Mouse (Mus musculus) 416B (cell line): Measurements from ENCODE around the gene Evc.

ENCODE experiments used
- DNase-seq: peaks from one replicate; pipeline ENCODE4 v3.0.0; 2011; ENCODE audit warnings: low read depth

Evc gene

GRCm38 (mm10) chr5:37336485-37337105 is at the start of gene Evc:
Gene Evc (minus strand): TSS chr5:37336894.
- no peak for DNase-seq

DNA sequence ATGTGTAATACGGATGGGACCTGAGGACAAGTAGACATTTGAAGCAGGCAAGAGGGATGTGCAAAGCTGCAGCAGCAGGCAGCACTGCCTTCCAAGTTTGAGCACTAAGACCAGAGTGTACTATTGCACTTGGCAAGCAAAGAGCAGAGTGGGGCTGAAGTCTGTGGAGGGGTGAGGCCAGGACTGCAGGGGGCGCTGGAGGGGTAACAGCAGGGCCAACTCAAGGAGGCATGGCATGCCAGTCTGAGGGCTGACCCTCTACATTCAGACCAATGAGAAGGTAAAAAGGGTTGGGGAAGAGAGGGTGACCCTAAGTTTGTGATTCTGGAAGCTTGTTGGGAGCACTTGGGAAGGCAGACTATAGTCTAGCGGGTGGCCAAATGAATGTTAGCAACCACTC is 46.9 kb upstream of the Evc start:
- DNase-seq, result no peak

DNA sequence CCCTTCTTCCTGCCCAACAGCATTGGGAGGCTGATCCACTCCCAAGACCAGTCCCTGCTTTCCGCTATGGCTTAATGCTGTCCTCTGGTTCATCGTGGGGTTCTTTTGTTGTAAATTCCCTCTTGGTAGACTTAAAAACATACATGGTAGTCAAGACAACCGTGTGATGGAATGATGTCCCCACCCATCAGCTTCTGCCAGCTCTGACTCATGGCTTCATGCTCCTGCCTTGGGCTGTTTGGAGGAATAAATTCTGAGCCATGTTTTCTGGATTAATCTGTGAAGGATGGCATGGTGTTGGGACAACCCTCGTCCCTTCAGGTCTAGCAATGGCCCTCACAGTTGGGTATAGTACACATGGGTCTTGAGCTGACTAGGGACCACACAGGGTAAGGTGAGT is 43.9 kb upstream of the Evc start:
- no peak for DNase-seq

- no peak for DNase-seq
These were observed 40.7 kb upstream of the Evc start for GRCm38 (mm10) chr5:37377376-37377775.

DNA sequence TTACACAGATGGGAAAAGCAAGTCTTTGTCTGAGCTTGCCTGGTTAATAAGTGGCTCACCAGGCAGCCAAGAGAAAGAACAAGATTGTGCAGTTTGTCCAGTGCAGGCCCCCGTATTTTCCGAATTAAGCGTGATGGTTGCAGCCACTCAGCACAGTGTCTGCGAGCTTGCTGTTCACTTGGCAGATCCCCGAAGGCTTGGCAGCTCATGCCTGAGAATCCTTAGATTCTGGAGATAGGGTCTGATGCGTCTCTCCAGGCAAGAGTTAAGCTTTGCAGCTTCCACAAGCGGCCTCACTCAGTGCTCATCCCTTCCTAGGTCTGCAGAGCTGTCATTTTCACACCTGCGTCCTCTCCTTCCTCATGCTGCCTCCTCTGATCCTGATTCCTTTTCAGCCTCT is 32.1 kb upstream of the Evc start:
- no peak for DNase-seq

DNA sequence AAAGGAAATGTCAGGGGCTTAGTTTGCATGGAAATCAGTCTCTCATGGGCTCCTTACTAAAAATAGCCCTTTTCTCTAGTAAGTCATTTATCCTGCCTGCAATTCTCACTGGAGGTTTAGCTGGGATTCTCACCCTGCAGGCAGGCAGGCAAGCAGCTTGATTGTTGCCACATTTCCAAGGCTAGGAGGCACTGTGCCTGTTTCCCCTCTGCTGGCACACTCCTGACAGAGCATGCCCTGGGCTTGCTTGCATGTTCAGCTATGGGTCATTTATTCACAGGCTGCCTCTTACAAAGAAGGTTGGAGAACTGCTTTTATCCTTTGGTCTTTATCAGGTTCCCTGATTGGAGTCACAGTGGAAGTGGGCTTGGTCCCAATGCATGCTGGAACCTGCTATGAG is 29.1 kb upstream of the Evc start:
- DNase-seq, result no peak

- DNase-seq, result no peak
These were observed 26.6 kb upstream of the Evc start for GRCm38 (mm10) chr5:37363284-37363683.

DNA sequence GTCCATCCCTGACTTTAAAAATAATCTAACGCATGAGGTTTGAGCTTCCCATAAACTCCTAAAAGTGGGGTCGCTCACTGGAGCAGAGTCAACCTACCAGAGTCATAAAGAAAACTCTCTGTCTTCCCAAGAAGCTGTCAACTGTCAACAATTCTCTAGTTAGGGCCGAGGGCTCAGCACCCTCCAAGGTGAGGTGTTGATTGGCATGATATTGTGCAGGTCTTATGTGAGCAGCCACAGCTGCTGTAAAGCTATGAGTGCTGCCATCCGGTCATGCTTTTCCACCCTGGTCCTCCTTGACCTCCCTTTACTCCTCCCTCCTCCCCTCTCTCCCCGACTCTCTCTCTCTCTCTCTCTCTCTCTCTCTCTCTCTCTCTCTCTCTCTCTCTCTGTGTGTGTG is 25.9 kb upstream of the Evc start:
- no peak for DNase-seq

DNA sequence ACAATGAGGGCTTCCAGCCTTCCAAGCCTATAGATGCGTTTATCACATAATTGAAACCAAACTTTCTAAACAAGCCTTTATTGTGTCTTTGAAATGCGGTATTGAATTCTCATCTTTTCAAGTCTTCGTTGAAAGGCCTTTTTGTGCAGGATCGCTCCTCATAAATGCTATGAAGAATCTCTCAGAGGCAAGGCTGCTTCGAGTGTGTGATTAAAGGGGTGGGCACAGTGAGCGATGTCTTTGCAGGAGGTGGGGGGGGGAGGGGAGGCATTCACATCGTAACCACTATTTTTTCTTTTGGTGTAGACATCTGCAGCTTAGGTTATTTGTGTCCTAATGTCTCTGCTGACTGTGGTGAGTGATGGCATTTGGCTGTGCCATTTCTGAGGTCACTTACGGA is 19.3 kb upstream of the Evc start:
- DNase-seq, result no peak

GRCm38 (mm10) chr5:37354385-37354784 is 17.7 kb upstream of the Evc start:
- DNase-seq, result peak; percentile 13

- DNase-seq, result no peak
These were observed 15.1 kb upstream of the Evc start for GRCm38 (mm10) chr5:37351791-37352190.

DNA sequence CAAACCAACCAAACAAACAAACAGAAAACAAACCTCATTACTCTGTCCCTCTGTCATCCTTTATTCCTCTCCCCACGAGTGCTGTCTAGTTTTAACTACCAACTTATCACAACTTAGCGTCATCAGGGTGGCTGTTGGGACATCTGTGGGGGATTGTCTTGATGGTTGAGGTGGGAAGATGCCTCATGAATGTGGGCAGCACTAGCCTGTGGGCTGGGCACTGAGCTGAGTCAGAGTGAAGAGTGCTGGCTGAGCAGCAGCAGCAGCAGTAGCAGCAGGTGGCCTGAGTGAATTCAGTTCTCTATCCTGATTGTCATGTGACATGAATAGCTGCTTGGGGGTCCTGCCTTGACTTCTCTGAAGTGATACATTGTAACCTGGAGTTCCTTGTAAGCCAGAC is 7.3 kb upstream of the Evc start:
- no peak for DNase-seq

DNA sequence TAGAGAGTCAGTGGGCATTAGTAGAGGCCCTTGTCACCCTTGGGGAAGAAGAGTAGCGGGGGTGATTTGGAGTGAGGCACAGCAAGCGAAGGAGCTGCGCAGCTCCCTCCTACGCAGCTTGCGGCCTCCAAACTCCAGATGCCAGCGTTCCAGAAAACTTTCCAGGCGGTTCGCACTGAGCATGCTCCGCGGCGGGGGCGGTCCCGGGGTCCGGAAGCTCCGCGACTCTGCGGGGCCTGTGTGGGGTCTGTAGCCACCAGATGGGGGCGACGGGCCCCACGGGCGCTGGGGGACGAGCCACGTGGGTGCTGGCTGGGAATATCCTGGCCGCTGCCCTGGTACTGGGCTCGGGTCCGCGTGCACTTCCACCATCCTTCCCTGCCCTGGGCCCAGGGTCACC is 1.6 kb upstream of the Evc start, which contains the start of gene Evc2:
Gene Evc2, plus strand, starts transcription at position 212 of the 400 bp plus-strand sequence.
- DNase-seq, result no peak

DNA sequence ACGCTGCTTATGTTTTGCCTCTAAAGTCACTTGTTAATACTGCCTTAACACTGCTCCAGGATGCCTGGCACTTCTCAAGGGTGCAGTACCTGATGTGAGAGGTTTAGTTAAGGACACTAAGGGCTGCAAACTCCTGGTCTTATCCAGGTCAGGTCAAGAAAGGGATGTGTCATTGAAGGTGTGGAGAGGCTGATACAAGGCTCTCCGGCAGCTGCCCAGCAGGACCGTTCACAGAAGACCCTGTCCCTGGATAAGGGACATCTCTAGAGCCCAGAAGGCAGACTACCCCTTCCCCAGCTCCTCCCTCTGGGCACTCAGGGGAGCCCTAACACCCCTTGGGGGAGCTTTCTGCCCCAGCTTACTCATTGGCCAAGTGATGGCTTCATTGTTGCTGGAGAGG is 1.0 kb upstream of the Evc start:
- DNase-seq, result no peak

DNA sequence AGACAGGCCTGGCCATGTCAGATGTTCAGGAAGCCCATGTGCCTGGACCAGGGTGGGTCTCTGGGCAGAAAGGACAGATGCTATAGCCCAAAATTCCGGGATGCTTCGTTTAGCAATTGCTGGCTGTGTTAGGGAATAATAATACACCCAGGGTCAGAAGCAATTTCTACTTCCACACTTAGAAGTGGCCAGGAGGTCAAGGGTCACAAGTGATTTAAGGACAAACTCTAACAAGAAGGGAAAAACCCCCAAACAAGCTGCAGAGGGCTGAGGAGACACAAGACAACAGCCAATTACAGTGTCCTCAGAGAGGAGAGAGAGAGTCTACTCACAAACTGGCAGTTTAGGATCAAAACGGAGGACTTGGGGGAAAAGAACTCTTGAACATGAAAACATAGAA is 1.6 kb downstream of the Evc start:
- DNase-seq, result no peak

GRCm38 (mm10) chr5:37332066-37332465 is 4.6 kb downstream of the Evc start:
- no peak for DNase-seq

DNA sequence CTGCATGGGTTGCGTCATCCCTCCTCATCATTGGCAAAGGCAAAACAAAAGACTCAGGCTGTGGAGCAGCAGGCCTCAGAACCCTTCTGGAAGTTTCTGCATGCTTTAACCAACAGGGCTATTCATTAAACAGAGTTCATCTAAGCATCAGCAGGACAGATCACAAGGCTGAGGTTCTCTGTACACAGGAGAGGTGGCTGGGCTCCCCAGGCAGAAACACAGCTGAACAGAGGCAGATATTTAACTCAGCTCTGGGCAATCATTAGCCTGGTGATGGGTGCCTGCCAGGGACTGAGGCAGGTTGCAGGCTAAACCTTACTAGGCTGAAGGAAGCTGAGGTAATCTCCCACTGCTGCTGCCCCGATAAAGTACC is 5.6 kb downstream of the Evc start:
- no peak for DNase-seq

- DNase-seq, result no peak
These were observed 6.1 kb downstream of the Evc start for GRCm38 (mm10) chr5:37330449-37331132.

GRCm38 (mm10) chr5:37326675-37327074 is 10.0 kb downstream of the Evc start:
- DNase-seq, result no peak

GRCm38 (mm10) chr5:37320761-37321160 is 15.9 kb downstream of the Evc start:
- no peak for DNase-seq

DNA sequence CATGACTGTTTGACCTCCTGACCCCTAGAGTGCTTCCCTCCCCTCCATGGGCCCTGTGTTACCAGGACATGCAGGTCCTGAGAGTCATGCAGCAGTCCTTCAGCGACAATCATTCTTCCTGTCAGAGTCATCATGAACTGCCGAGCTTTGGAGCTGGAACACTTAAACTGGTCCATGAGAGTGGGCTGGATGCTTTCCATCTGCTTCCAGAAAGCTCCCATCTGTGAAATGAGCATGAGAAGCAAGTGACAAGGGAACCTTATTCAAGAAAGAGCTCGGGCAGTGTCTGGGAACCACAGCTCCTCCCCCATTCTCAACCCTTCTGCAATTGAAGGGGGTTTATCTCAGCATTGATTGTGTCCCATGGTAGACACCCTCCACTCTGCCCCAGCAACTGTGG is 16.5 kb downstream of the Evc start:
- no peak for DNase-seq

DNA sequence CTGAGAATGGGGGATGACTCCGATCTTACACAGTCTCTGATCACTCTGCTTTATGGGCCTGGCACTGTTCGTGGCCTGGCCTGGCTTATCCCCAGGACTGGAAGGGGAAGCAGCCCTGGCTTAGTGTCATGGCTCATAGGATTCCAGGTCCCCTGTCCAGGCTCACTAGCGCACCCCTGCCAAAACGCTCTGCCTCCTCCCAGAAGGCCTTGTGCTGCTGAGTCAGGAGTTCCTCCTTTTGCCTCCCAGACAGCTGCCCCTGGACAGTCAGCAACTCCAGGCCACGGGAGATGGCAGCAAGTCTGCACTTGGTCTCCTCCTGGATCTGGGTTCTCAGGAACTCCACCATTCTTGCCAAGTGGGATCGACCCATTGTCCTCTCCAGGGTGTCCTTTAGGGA is 18.0 kb downstream of the Evc start:
- DNase-seq, result no peak

DNA sequence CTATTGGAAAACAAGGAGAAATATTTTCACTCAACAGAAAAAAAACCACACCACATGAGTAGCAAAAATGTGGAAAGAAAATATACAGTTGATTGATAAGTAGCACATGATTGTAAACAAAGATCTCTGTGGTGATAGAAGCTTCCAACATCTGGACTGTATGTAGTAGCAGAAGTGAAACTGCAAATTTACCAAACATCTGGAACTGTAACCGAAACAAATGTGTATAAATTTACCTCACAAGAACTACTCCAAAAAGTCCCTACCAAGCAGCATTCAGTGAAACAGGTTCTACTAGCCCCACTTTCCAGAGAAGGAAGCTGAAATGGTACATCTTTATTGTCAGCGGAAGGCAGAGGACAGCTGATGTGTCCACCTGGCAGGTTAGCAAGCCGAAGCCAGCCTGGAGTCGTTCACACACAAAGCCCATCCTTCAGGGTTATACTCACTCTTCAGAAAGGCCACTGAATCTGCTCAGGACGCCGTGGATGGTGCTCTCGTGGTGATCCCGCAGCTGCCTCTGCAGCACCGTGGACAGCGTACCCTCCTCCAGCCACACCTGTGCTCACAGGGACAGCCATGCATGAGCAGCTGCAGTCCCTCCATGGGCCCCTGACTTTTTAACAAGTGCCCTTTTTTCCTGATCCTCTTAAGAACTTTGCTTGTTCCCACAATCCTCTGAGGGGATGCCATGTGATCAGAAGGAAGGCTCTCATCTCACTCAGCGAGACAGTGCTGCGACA is 23.5 kb downstream of the Evc start:
- no peak for DNase-seq
